Mouse (Mus musculus): ENCODE data around the gene Bcr.

Bcr gene

DNA sequence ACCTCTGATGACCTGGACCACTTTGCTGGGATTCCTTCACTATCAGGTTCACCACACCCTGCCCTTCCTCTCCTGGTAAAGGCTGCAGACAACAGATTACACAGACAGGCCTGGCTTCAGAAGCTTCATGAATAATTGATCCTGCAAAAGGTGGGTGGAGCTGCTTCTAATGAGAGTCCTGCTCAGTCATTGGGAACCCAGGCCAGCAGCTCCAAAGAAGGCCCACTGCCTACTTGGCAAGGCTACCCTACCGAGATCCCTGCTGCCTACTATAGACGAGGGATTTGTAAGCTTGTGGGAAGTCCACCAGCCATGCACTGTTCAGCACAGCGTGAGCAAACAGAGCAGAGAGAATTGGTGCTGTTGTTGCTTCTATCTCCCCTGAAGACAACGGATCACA, 4.1 kb upstream of the Bcr start:
- no peak for DNase-seq (ENCODE audit: extremely low spot score, low read depth, low spot score)

DNA sequence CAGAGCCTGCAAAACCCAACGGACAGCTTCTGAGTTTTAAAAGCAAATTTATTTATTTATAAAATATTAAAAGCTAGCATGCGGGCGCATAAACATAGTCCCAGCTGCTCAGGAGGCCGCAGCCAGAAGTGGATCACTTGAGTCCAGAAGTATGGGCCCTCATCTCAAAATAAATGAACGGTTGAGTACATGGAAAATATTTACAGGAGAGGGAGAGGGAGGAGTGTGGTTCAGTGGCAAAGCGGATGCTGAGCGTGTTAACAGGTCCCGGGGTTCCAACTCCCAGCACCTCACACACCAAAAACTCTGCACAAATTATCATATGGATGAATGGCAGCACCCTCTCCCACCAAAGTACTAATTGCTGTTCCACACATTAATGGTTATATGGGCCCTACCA, 2.1 kb upstream of the Bcr start:
- no peak for DNase-seq (ENCODE audit: extremely low spot score, low read depth, low spot score)

DNA sequence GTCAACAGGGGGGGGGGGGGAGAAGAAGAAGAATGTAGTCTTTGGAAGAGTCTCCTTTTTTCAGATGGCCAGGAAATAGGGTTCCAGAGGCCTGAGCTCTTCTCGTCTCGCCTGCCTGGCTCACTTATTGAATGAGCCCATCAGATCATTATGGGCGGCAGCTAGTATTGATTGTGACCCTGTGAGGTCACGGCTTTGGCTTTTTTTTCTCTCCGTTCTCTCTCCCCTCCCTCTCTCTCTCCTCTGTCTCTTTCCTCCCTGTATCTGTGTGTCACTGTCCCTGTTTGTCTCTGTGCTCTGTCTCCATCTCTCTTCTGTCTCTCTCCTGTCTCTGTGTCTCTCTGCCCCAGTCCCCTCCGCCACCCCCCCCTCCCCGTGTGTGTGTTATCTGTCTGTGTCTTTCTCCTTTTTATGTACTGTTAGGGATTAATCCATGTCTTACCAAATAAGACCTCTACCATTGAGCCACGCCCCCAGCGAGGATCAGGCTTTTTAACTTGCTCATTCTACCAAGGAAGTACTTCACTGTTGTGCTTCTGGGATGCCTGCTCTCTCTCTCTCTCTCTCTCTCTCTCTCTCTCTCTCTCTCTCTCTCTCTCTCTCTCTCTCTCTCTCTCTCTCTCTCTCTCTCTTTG, 1.5 kb upstream of the Bcr start:
- DNase-seq (ENCODE audit: extremely low spot score, low read depth, low spot score) = no peak

DNA sequence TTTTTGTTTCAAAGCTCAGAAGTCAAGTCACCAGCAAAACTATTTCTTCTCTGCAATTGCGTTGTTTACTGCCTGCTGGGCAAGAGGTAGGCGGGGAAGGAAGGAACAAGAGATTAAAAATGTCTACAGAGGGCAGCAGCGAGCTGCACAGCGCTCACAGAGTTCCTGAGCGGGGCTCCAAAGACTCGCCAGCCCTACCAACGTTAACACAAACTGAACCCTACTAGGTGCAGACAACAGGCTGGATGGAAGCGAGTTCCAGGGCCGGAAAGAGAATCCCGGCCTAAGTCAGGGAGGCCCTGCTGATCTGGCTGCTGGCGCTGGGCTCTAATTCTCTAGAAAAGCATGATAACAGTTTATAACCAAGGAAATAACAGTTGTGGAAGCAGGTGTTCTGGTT, 996 bp upstream of the Bcr start:
- no peak for DNase-seq (ENCODE audit: extremely low spot score, low read depth, low spot score)

DNA sequence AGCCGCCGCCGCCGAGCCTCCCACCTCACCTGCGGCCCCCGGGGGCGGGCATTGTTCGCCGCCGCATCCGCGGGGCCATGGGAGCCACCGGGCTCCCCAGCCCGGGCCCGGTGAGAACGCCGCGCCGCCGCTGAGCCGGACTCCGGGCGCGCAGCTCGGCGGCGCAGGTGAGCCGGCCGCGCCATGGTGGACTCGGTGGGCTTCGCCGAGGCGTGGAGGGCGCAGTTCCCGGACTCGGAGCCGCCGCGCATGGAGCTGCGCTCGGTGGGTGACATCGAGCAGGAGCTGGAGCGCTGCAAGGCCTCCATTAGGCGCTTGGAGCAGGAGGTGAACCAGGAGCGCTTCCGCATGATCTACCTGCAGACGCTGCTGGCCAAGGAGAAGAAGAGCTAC, 447 bp downstream of the Bcr start:
- no peak for DNase-seq (ENCODE audit: extremely low spot score, low read depth, low spot score)

DNA sequence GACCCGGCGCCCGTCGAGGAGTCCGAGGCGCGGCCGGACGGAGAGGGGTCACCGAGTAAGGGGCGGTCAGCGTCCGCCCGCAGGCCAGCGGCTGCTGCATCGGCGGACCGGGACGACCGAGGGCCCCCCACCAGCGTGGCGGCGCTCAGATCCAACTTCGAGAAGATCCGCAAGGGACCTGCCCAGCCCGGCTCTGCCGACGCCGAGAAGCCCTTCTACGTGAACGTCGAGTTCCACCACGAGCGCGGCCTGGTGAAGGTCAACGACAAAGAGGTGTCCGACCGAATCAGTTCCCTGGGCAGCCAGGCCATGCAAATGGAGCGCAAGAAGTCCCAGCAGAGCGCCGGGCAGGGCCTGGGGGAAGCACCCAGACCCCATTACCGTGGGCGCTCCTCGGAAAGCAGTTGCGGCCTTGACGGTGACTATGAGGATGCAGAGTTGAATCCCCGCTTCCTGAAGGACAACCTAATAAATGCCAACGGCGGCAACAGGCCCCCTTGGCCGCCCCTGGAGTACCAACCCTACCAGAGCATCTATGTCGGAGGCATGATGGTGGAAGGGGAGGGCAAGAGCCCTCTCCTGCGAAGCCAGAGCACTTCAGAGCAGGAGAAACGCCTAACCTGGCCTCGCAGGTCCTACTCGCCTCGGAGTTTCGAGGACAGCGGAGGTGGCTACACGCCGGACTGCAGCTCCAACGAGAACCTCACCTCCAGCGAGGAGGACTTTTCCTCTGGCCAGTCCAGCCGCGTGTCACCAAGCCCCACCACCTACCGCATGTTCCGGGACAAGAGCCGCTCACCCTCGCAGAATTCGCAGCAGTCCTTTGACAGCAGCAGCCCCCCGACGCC, 1.2 kb downstream of the Bcr start:
- no peak for DNase-seq (ENCODE audit: extremely low spot score, low read depth, low spot score)

DNA sequence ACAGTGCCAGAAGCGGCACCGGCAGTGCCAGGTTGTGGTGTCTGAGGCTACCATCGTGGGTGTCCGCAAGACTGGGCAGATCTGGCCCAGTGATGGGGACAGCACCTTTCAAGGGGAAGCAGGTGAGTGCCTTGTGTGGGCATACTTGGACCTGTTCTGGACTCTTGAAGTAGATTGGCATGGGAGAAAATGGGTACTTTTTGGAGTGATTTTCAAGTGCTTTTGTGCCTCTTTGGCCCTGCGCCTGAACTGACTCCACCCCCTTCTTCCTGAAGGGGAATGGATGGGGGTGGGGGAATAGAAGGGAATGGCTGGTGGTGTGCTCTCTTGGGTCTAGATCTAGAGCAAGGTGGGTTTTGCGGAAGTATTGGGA, 1.8 kb downstream of the Bcr start:
- DNase-seq (ENCODE audit: extremely low spot score, low read depth, low spot score) = no peak

DNA sequence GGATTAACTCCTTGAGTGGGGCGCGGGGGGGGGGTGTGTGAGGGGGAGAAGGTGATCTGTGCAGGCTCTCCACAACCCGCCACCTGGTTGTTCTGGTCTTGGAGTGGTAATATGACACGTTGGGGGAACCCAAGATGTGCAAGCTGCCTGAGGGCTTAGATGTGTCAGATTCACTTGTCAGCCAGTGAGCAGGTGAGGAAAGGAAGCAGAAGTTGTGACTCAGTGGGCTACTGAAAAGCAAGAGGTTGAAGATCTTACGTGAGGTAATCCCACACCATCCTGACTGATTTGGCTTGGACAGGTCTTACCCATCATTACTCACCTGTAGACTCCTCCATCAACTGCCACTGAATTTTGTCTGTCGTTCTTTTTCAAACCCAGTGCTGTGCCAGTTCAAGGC, 2.2 kb downstream of the Bcr start:
- DNase-seq (ENCODE audit: extremely low spot score, low read depth, low spot score) = no peak

DNA sequence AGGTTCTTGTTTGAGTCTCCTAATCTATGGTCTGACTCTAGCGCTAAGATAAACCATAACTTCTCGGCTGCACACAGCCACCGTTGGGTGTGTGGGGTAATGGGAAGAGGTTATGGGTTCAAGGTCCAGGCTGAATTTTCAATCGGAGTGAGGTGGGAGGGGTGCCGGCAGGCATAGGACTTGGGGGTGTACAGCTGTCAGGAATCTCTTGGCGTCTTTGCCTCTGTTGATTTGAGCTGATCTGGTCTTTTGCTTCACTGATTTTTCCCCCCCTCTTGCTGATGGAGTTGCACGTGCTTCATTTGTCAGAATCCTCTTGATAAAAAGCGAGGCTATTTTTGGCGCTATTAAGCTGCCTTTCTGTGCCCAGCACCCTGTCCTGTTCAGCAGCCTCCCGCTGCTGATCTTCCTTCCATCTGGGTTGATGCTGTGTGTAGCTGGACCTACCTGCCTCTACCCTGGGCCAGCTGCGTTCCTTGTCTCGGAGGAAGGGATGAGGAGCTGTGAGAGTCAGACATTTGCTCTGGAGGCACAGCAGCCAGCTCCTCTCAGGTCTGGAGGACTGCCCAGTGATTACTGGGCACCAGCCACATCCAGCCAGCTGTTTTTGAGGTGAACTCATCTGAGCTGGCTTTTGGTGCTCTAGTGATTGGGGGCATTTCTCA, 3.0 kb downstream of the Bcr start:
- DNase-seq (ENCODE audit: extremely low spot score, low read depth, low spot score) = no peak

DNA sequence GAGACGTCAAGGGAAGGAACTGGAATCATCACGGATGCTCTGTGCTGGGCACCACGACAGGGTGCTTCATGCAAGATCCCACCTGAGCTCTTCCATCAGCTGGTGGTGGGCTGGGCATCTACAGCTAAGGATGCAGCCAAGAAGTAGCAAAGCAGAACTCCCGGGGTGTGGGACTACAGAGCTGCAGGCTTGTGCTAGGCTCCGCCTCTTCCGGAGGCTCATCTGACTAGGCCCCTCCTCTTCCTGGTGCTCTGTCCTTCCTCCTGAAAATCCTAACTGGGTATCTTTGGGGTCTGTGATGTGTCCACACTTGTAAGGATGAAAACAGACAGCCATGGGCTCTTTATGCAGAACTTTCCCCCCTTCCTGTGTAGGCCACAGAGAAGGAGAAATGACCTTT, 5.3 kb downstream of the Bcr start:
- no peak for DNase-seq (ENCODE audit: extremely low spot score, low read depth, low spot score)

DNA sequence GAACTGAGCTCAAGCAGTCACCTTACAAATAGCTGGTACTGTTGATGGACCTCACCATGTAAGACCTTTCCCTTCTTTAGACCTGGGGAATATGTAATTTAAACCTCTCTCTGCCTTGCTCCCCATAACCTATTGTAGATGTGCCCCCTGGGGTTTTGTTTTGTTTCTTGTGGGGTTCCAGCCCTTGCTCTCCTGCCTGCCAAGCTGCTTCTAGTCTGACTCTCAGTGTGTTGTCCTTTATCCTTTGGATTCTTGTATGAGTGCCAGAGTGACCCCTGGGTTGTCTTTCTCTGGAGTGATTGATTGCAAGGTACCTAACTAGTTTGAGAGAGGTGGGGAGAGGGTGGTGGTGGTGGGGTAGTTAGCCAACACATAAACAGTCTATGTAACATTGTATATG, 7.1 kb downstream of the Bcr start:
- no peak for DNase-seq (ENCODE audit: extremely low spot score, low read depth, low spot score)

DNA sequence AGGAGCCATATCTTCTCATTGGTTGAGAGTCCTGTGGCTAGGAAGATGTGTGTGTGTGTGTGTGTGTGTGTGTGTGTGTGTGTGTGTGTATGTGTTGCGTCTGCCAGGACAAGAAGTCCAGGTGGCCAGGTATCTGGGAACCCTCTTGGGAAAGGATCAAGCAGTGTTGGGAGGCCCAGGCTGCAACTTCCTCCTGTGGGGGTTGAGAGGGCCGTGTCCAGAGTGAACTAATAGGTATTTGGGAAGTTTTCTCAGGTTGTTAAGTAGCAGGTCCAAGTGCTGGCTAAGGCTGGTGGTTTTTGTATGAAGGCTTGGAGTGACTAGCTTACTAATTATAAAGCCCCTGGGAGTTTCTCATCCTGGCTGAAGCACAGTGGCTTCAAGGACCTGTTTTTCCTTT, 7.7 kb downstream of the Bcr start:
- DNase-seq (ENCODE audit: extremely low spot score, low read depth, low spot score) = no peak

DNA sequence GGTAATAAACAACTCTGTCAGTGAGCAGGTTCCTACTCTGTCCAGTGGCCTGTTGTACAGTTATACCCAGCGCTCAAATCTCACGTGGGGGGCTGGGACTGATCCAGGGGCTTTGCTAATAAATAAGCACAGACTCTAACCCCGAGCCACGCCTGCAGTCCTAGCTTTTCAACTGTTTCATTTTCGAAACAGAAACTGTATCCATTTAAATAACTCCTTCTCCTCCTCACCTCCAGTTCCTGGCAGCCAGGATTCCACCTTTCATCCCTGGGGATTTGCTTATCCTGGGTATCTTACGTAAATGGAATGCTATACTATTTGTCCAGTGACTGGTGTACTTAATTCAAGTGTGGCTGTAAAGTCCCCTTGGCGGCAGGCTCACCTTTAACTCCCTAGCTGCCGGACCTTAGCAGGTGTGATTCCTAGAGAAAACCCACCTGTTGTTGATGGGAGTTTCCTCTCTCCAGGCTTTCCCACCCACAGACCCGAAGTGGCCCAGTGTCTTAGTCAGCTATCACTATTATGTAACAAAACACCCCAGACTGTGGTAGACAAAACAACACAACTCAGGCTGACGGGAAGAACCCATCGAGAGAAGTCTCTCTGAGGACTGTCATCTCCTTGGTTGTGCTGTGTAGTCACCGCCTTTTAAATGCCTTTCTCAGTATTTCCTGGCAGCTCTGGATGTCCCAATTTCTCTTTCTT, 8.4 kb downstream of the Bcr start:
- no peak for DNase-seq (ENCODE audit: extremely low spot score, low read depth, low spot score)

DNA sequence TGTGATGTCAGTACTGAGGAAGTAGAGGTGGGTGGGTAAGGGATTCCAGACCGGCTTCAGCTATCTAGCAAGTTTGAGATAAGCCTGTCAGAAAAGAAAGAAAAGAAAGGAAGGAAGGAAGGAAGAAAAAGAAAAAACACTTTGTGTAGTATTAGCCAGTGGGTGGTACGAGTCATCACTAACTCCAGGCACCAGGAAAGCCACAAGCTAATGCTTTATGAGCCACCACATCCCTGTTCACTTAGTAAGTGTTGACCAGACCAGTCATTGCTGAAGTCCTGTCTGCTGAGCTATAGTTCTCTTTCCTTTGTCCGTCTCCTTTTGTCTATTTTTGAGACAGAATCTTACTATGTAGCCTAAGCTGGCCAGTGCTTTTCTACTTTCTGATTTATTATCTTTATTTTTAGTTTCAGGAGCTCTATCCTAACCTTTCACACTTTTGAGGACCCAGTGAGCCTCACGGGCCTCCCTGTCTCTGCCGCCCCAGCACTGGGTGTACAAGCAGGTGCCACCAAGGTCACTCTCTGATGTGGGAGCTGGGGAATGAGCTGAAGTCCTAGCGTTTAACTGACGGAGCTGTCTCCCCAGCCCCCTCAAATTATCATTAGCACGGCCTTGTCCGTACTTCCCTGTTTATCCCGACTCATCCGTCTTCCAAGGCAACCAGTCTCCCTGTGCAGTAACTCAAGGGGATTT, 10.0 kb downstream of the Bcr start:
- no peak for DNase-seq (ENCODE audit: extremely low spot score, low read depth, low spot score)

DNA sequence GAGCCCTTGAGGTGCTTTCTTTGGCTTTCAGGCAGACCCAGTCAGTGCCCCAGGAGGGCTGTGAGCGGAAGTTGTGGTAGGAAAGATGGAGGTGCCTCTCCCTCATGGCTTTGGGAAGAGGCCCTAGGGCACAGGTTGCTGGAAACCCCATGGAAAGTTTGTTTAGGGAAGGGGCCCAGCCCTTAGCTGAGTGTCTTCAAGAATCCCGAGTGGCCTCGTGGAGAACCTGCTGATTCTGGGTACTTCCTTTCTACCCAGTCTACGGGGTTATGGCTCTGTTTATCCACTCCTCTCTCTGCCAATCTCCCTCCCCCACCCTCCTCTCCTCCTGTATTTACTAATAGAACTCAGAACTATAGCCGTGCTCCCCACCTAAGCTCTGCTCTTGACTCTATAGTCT, 15.3 kb downstream of the Bcr start:
- no peak for DNase-seq (ENCODE audit: extremely low spot score, low read depth, low spot score)

DNA sequence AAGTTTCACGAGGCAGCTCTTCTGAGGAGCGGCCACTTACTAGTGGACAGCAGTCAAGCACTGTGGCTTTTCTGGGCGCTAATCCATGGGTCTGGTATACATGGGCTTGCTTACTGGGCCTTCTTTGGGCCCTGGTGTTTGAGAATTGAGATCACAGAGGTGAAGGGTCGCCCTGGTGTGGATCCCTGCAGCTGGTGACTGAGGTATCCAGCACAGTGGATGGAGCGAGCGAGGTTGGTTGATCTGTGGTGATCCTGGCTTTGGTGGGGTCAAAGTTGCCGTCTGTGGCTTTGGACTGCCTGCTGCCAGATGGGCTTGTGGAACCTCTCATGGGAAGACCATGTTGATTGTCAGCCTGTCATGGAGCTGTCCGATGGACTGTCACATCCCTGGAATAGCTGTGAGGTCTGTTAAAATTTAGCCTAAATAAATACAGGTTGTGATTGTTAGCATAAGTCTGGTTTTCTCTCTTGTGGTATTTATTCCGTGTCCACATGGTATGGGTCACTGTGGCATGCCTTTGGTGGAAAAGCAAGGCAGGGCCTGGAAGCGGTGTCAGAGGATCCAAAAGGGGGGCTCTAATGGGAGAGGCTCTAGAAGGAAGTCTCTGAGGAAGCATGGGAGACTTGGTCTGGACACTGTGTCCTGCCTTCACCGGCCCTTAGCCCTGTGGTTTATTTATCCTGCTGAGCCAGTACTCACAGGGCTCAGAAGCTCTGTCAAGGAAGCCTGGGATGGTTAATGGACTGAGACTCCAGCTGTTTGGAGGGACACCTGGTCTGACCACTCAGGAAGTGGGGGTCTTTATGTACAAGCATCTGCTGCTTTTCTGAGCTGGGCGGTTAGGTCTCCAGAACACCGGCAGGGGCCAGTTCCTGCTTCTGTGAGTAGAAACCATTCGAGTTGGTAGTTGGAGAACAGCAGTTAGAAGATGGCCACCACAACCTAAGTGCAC, 18.1 kb downstream of the Bcr start:
- no peak for DNase-seq (ENCODE audit: extremely low spot score, low read depth, low spot score)

DNA sequence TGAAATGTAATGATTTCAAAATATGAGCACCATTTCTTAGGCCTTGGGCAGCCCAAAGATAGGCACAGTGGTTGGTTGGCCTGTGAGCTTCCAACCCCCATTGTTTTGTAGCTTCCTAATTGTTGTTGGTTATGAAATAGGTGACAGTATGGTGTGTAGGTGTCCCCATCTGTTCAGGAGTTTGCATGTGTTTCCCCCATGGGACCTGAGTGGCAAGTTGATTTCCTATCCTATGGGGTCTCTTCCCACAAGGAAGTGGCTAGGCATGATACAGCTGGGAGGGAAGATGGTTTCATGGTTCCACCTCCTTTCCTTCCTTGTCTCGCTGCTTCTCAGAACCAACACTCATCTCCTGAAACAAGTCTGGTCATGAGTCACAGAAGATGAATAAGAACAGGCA, 24.9 kb downstream of the Bcr start:
- no peak for DNase-seq (ENCODE audit: extremely low spot score, low read depth, low spot score)

DNA sequence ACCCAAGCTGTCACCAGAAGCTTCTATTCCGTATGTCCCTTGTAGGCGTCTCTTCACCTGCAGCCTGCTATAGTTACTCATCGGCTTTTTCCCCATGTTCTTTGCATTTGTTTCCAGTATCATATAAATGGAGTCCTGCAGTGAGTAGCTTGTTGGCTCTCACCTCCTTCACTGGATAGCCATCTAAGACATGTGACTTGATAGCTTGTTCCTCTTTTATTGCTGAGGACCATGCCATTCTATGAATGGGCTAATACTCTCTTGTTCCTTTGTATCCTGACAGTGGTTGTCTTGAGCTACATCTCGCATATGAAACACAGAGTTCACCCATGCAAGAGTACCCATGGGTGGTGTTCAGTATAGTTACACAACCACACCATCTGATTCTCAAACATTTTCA, 28.1 kb downstream of the Bcr start:
- DNase-seq (ENCODE audit: extremely low spot score, low read depth, low spot score) = no peak

DNA sequence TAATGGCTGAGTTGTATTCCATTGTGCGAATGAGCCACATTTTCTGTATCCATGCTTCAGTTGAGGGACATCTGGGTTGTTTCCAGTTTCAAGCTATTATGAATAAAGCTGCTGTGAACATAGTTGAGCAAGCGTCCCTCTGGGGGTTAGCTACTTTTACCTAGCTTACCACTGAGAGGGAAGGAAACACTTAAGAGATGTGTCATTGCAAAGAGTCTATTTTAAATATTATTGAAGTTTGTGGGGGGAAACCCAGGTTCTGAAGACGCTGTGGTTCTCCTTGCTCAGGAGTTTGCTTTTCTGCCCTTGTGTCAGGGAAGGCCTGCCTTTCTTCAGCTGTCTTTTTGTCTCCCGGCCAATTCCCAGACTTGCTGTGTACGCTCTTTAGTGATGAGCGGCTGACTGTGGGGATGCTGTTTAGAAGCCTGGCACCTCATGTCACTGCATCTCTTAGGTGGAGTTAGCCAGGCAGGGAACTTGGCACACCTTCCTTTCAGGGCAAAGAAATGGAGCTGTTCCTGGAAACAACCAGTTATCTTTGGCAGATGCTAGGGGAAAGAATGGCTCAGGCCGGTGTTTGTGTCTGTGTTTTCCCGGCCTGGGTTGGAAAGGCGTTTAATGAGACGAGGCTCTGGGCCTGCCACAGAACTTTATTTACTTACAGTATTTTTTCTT, 31.2 kb downstream of the Bcr start:
- DNase-seq (ENCODE audit: extremely low spot score, low read depth, low spot score) = no peak

All from hindlimb bud, embryonic 11.5 days (tissue).